Mouse (Mus musculus): Measurements from ENCODE around the gene Fhl2. TPM values are rescaled to one million over a fixed set of nuclear protein-coding genes. Genes with fewer than 3 reads are reported as not detected.

Gene Fhl2
- polyA plus RNA-seq, 1 experiment from 2014 or later = 55.3 TPM

- no peak for TF ChIP-seq CTCF (IDR thresholded peaks at IDR 0.05; ENCODE audit: low read depth)
- peak overlapping the region; percentile 75 for H3K4me3 ChIP-seq (ENCODE audit: low read depth, low read length)
- H3K36me3 ChIP-seq (ENCODE audit: control insufficient read depth, insufficient read depth) = no peaks in the 10 kb centered on the region
- 1% methylated on average over 5 of the region's 6 CpGs for WGBS
- peak overlapping the region; percentile 89 for H3K4me2 ChIP-seq (replicated peaks; ENCODE audit: low read depth)
- H3K9me3 ChIP-seq (ENCODE audit: control insufficient read depth) = no peaks in the 10 kb centered on the region
- H3K27ac ChIP-seq (ENCODE audit: low read depth, low read length) = peak overlapping the region; percentile 88
- ATAC-seq = peak; percentile 9; the same call in 1 of the 2 replicates
- peaks cover 10% of the 10 kb centered on the region for H3K4me1 ChIP-seq (replicated peaks; ENCODE audit: control insufficient read depth, insufficient read depth, low read length)
- H3K9ac ChIP-seq (ENCODE audit: low read depth, low read length) = peak overlapping the region; percentile 71
- H3K27me3 ChIP-seq (replicated peaks; ENCODE audit: control insufficient read depth, insufficient read depth, low read length) = no peaks in the 10 kb centered on the region
Observed at GRCm38 (mm10) chr1:43163084-43163466, 33.7 kb downstream of the Fhl2 start.

- Histone ChIP-seq H3K9me3 (ENCODE audit: control insufficient read depth) (no peaks in the 10 kb centered on the region), H3K9ac (ENCODE audit: low read depth, low read length) (peak overlapping the region; percentile 31; the same call in 1 of the 2 replicates), H3K4me2 (replicated peaks; ENCODE audit: low read depth) (peak overlapping the region; percentile 89), H3K27ac (ENCODE audit: low read depth, low read length) (no peak overlapping the region), H3K4me3 (ENCODE audit: low read depth, low read length) (peak overlapping the region; percentile 75), H3K27me3 (replicated peaks; ENCODE audit: control insufficient read depth, insufficient read depth, low read length) (no peaks in the 10 kb centered on the region), H3K36me3 (ENCODE audit: control insufficient read depth, insufficient read depth) (no peaks in the 10 kb centered on the region), H3K4me1 (replicated peaks; ENCODE audit: control insufficient read depth, insufficient read depth, low read length) (peaks cover 15% of the 10 kb centered on the region)
- 76% methylated on average over 3 of the region's 3 CpGs for WGBS
- TF ChIP-seq CTCF (IDR thresholded peaks at IDR 0.05; ENCODE audit: low read depth) = no peak
- no peak for ATAC-seq
Observed at GRCm38 (mm10) chr1:43162394-43162793, 34.4 kb downstream of the Fhl2 start.

GRCm38 (mm10) chr1:43159429-43159828 lies 37.4 kb downstream of the Fhl2 start:
- peaks cover 24% of the 10 kb centered on the region for H3K4me1 ChIP-seq (replicated peaks; ENCODE audit: control insufficient read depth, insufficient read depth, low read length)
- H3K27me3 ChIP-seq (replicated peaks; ENCODE audit: control insufficient read depth, insufficient read depth, low read length) = no peaks in the 10 kb centered on the region
- no peaks in the 10 kb centered on the region for H3K36me3 ChIP-seq (ENCODE audit: control insufficient read depth, insufficient read depth)
- ATAC-seq = no peak
- no peak overlapping the region for H3K9ac ChIP-seq (ENCODE audit: low read depth, low read length)
- peak overlapping the region; percentile 37; the same call in 1 of the 2 replicates for H3K4me2 ChIP-seq (replicated peaks; ENCODE audit: low read depth)
- TF ChIP-seq CTCF (IDR thresholded peaks at IDR 0.05; ENCODE audit: low read depth) = no peak
- WGBS = 16% methylated on average over 4 of the region's 4 CpGs
- no peak overlapping the region for H3K4me3 ChIP-seq (ENCODE audit: low read depth, low read length)
- H3K9me3 ChIP-seq (ENCODE audit: control insufficient read depth) = no peaks in the 10 kb centered on the region
- peak overlapping the region; percentile 41; the same call in 1 of the 2 replicates for H3K27ac ChIP-seq (ENCODE audit: low read depth, low read length)

- H3K27me3 ChIP-seq (replicated peaks; ENCODE audit: control insufficient read depth, insufficient read depth, low read length) = no peaks in the 10 kb centered on the region
- WGBS = 80% methylated on average over 2 of the region's 2 CpGs
- H3K9me3 ChIP-seq (ENCODE audit: control insufficient read depth) = no peaks in the 10 kb centered on the region
- no peak overlapping the region for H3K9ac ChIP-seq (ENCODE audit: low read depth, low read length)
- TF ChIP-seq CTCF (IDR thresholded peaks at IDR 0.05; ENCODE audit: low read depth) = no peak
- H3K27ac ChIP-seq (ENCODE audit: low read depth, low read length) = no peak overlapping the region
- no peak for ATAC-seq
- no peak overlapping the region for H3K4me2 ChIP-seq (replicated peaks; ENCODE audit: low read depth)
- no peaks in the 10 kb centered on the region for H3K36me3 ChIP-seq (ENCODE audit: control insufficient read depth, insufficient read depth)
- no peak overlapping the region for H3K4me3 ChIP-seq (ENCODE audit: low read depth, low read length)
- peaks cover 37% of the 10 kb centered on the region for H3K4me1 ChIP-seq (replicated peaks; ENCODE audit: control insufficient read depth, insufficient read depth, low read length)
Observed at GRCm38 (mm10) chr1:43157907-43158306, 38.9 kb downstream of the Fhl2 start.

GRCm38 (mm10) chr1:43154491-43154890 lies 42.3 kb downstream of the Fhl2 start:
- Histone ChIP-seq H3K4me3 (ENCODE audit: low read depth, low read length) (no peak overlapping the region), H3K9me3 (ENCODE audit: control insufficient read depth) (no peaks in the 10 kb centered on the region), H3K4me2 (replicated peaks; ENCODE audit: low read depth) (no peak overlapping the region), H3K9ac (ENCODE audit: low read depth, low read length) (no peak overlapping the region), H3K36me3 (ENCODE audit: control insufficient read depth, insufficient read depth) (peaks cover 12% of the 10 kb centered on the region; the same call in 1 of the 2 replicates), H3K27me3 (replicated peaks; ENCODE audit: control insufficient read depth, insufficient read depth, low read length) (no peaks in the 10 kb centered on the region), H3K27ac (ENCODE audit: low read depth, low read length) (peak overlapping the region; percentile 35; the same call in 1 of the 2 replicates), H3K4me1 (replicated peaks; ENCODE audit: control insufficient read depth, insufficient read depth, low read length) (peaks cover 50% of the 10 kb centered on the region)
- no peak for ATAC-seq
- no peak for TF ChIP-seq CTCF (IDR thresholded peaks at IDR 0.05; ENCODE audit: low read depth)
- WGBS = 25% methylated on average over 2 of the region's 2 CpGs

GRCm38 (mm10) chr1:43153538-43153937 lies 43.2 kb downstream of the Fhl2 start:
- Histone ChIP-seq H3K9me3 (ENCODE audit: control insufficient read depth) (no peaks in the 10 kb centered on the region), H3K4me1 (replicated peaks; ENCODE audit: control insufficient read depth, insufficient read depth, low read length) (peaks cover 46% of the 10 kb centered on the region), H3K27me3 (replicated peaks; ENCODE audit: control insufficient read depth, insufficient read depth, low read length) (no peaks in the 10 kb centered on the region), H3K36me3 (ENCODE audit: control insufficient read depth, insufficient read depth) (peaks cover 20% of the 10 kb centered on the region), H3K9ac (ENCODE audit: low read depth, low read length) (no peak overlapping the region), H3K4me2 (replicated peaks; ENCODE audit: low read depth) (no peak overlapping the region), H3K4me3 (ENCODE audit: low read depth, low read length) (no peak overlapping the region), H3K27ac (ENCODE audit: low read depth, low read length) (peak overlapping the region; percentile 83)
- ATAC-seq = no peak
- no peak for TF ChIP-seq CTCF (IDR thresholded peaks at IDR 0.05; ENCODE audit: low read depth)
- WGBS = 34% methylated on average over 5 of the region's 5 CpGs

- Histone ChIP-seq H3K4me1 (replicated peaks; ENCODE audit: control insufficient read depth, insufficient read depth, low read length) (peaks cover 42% of the 10 kb centered on the region; the same call in 1 of the 2 replicates), H3K27ac (ENCODE audit: low read depth, low read length) (peak overlapping the region; percentile 83), H3K9me3 (ENCODE audit: control insufficient read depth) (no peaks in the 10 kb centered on the region), H3K27me3 (replicated peaks; ENCODE audit: control insufficient read depth, insufficient read depth, low read length) (no peaks in the 10 kb centered on the region), H3K4me3 (ENCODE audit: low read depth, low read length) (no peak overlapping the region), H3K4me2 (replicated peaks; ENCODE audit: low read depth) (peak overlapping the region; percentile 37), H3K9ac (ENCODE audit: low read depth, low read length) (no peak overlapping the region), H3K36me3 (ENCODE audit: control insufficient read depth, insufficient read depth) (peaks cover 26% of the 10 kb centered on the region)
- peak; percentile 96 for ATAC-seq
- no peak for TF ChIP-seq CTCF (IDR thresholded peaks at IDR 0.05; ENCODE audit: low read depth)
- 42% methylated on average over 4 of the region's 4 CpGs for WGBS
Observed at GRCm38 (mm10) chr1:43152626-43153025, 44.2 kb downstream of the Fhl2 start.

Data from intestine, postnatal 0 days (tissue).